Mouse (Mus musculus) G1E (cell line): ENCODE results near the gene Slc25a43. TPM values are rescaled to one million over a fixed set of nuclear protein-coding genes. Genes with fewer than 3 reads are reported as not detected.

Experiments used
- ATAC-seq: 2 replicates; pipeline ENCODE4 v1.8.0; 2016; ENCODE audit warnings: mild to moderate bottlenecking; ENCODE audit not compliant: insufficient number of reproducible peaks, poor library complexity, low FRiP score, severe bottlenecking; ENCODE audit errors: extremely low read depth
- DNase-seq: peaks from one replicate; pipeline ENCODE4 v3.0.0; 2012; ENCODE audit warnings: low spot score
- H3K27me3 ChIP-seq: 2 replicates; pipeline ENCODE4 v1.6.1; 2012; ENCODE audit warnings: mild to moderate bottlenecking, low read length, inconsistent platforms; ENCODE audit not compliant: insufficient read depth
- H3K36me3 ChIP-seq: replicated peaks from 2 replicates; pipeline ENCODE3; 2012; ENCODE audit warnings: mild to moderate bottlenecking, inconsistent platforms
- H3K4me1 ChIP-seq: 2 replicates; pipeline ENCODE4 v1.6.1; 2012; ENCODE audit warnings: low read depth, low read length, inconsistent platforms, mixed read lengths; ENCODE audit not compliant: insufficient read depth
- H3K4me3 ChIP-seq: 2 replicates; pipeline ENCODE4 v1.5.1; 2012; ENCODE audit warnings: low read depth, mild to moderate bottlenecking, inconsistent platforms, low read length, moderate library complexity, mixed read lengths
- H3K9me3 ChIP-seq: replicated peaks from 2 replicates; pipeline ENCODE4 v1.6.1; 2012; ENCODE audit warnings: inconsistent platforms
- CTCF ChIP-seq: IDR thresholded peaks from 2 replicates; pipeline ENCODE4 v1.5.1; 2012; ENCODE audit warnings: low read depth, low read length, inconsistent platforms, mixed read lengths
- GATA1 ChIP-seq: IDR thresholded peaks from 2 replicates; pipeline ENCODE4 v1.6.1; 2012; ENCODE audit warnings: borderline replicate concordance, low read length, inconsistent platforms, mixed read lengths
- GATA2 ChIP-seq: IDR thresholded peaks from 2 replicates; pipeline ENCODE4 v1.6.1; 2012; ENCODE audit warnings: low read depth, low read length, inconsistent platforms, borderline replicate concordance
- POLR2AphosphoS5 ChIP-seq: IDR thresholded peaks from 2 replicates; pipeline ENCODE4 v1.6.1; 2012; ENCODE audit warnings: low read depth, low read length, inconsistent platforms; ENCODE audit not compliant: insufficient replicate concordance
- TAL1 ChIP-seq: conservative IDR thresholded peaks from 2 replicates; pipeline ENCODE4 v1.6.1; 2012; ENCODE audit warnings: low read depth, low read length, inconsistent platforms, mixed read lengths
- polyA plus RNA-seq: library from polyadenylated mRNA; stranded (reverse); fragments of >175 nt; gene quantifications from 2 replicates; pipeline ENCODE4 v1.2.3, GENCODE M21; 2012
- total RNA-seq, 2 experiments: library from RNA; stranded (forward) in 1 of 2; stranded (reverse) in 1 of 2; fragments of 200-1000 nt in 1 of 2; fragments of >200 nt in 1 of 2; fragmentation: Nextera tagmentation in 1 of 2; gene quantifications; 2 replicates each; pipeline ENCODE4 v1.2.3; 2014 to 2017

Gene Slc25a43
- total and polyA plus RNA-seq, 3 experiments, result 0.75 TPM; not detected in 2

- no peak for DNase-seq
- Histone ChIP-seq H3K36me3 (no peaks in the 10 kb centered on the region), H3K4me1 (peaks cover 14% of the 10 kb centered on the region), H3K4me3 (no peak overlapping the region), H3K9me3 (no peaks in the 10 kb centered on the region), H3K27me3 (no peaks in the 10 kb centered on the region)
- ATAC-seq, result no peak
- no peak for TF ChIP-seq GATA2
Measured at GRCm38 (mm10) chrX:36811377-36811776, 67.9 kb downstream of the Slc25a43 start.

DNA sequence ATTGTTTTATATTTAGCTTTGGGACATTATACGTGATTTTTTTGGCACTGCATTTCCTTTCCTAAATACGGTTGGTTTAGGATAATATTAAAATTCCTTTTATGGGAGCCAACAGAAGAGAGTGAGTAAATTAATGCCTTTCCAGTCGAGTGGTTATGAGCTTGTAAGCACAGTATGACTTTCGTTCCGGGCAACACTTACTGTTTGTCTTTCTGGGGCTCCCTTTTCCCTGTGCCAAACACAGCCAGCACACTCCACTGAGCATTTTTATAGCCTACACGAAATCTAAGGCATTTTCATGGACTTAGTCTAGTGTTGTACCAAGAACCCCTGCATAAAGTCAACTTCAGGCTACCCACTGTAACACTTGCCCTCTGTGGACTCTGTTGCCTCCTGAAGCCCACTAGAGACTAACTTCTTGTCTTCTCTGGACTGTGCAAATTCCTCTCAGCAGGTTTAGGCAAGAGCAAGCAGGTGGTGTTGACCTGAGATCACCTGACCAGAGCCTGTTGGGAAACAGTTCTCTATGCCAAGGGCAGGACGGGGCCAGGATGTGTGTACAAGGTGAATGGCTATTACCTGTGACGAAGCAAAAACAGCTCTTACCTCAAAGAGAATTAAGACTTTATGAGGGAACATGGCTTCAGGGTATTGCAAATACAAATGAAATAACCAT, 70.8 kb downstream of the Slc25a43 start:
- H3K4me3 ChIP-seq, result no peak overlapping the region
- DNase-seq (no peak), ATAC-seq (no peak)
- H3K9me3 ChIP-seq, result no peaks in the 10 kb centered on the region
- no peak for TF ChIP-seq GATA2
- H3K36me3 ChIP-seq, result no peaks in the 10 kb centered on the region
- H3K27me3 ChIP-seq, result no peaks in the 10 kb centered on the region
- peaks cover 12% of the 10 kb centered on the region for H3K4me1 ChIP-seq

DNA sequence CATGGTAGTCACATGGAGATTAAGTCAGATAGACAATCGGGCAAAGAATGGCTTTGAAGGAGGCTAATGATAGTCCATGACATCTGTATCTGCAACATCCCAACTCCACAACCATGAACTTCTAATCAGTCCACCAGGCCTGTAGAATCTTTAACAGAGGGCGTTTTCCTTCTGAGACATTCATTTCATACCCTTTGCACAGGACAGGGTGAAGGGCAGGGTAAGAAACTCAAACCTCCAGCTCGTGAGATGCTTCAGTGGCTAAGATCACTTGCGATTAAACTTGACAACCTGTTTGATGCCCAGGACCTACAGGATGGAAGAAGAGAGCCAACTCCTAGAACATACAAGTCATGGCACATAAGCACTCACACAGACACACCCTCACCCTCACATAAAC, 71.6 kb downstream of the Slc25a43 start:
- Histone ChIP-seq H3K36me3 (no peaks in the 10 kb centered on the region), H3K27me3 (no peaks in the 10 kb centered on the region), H3K9me3 (no peaks in the 10 kb centered on the region), H3K4me1 (peaks cover 12% of the 10 kb centered on the region), H3K4me3 (no peak overlapping the region)
- ATAC-seq (no peak), DNase-seq (no peak)
- TF ChIP-seq CTCF (no peak), POLR2AphosphoS5 (no peak), TAL1 (no peak), GATA2 (no peak), GATA1 (no peak)

GRCm38 (mm10) chrX:36815439-36815838, 72.0 kb downstream of the Slc25a43 start:
- ATAC-seq (no peak), DNase-seq (no peak)
- Histone ChIP-seq H3K4me1 (peaks cover 12% of the 10 kb centered on the region), H3K4me3 (no peak overlapping the region), H3K9me3 (no peaks in the 10 kb centered on the region), H3K36me3 (no peaks in the 10 kb centered on the region), H3K27me3 (no peaks in the 10 kb centered on the region)
- TF ChIP-seq POLR2AphosphoS5, result no peak
- TF ChIP-seq CTCF, result no peak
- TF ChIP-seq GATA2, result no peak
- TF ChIP-seq TAL1, result no peak
- TF ChIP-seq GATA1, result no peak

GRCm38 (mm10) chrX:36816368-36816899, 73.0 kb downstream of the Slc25a43 start:
- Histone ChIP-seq H3K4me3 (no peak overlapping the region; the same call in 1 of the 2 replicates), H3K36me3 (no peaks in the 10 kb centered on the region), H3K4me1 (peaks cover 12% of the 10 kb centered on the region), H3K27me3 (no peaks in the 10 kb centered on the region), H3K9me3 (no peaks in the 10 kb centered on the region)
- no peak for DNase-seq
- ATAC-seq, result no peak
- TF ChIP-seq TAL1, result no peak
- no peak for TF ChIP-seq CTCF
- TF ChIP-seq GATA1, result no peak
- TF ChIP-seq GATA2, result no peak
- TF ChIP-seq POLR2AphosphoS5, result no peak

- H3K9me3 ChIP-seq, result no peaks in the 10 kb centered on the region
- peak; percentile 54 for ATAC-seq
- no peak for DNase-seq
- no peaks in the 10 kb centered on the region for H3K27me3 ChIP-seq
- TF ChIP-seq GATA2 (no peak), GATA1 (no peak), TAL1 (no peak), POLR2AphosphoS5 (no peak), CTCF (no peak)
- H3K36me3 ChIP-seq, result no peaks in the 10 kb centered on the region
- H3K4me1 ChIP-seq, result peaks cover 12% of the 10 kb centered on the region
- H3K4me3 ChIP-seq, result peak overlapping the region; percentile 27; the same call in 1 of the 2 replicates
Measured at GRCm38 (mm10) chrX:36816953-36817441, 73.5 kb downstream of the Slc25a43 start.
